Mouse (Mus musculus): ENCODE measurements around the gene Ccnc. TPM values are rescaled to one million over a fixed set of nuclear protein-coding genes. Genes with fewer than 3 reads are reported as not detected.

Ccnc gene
- polyA plus RNA-seq, 1 experiment from 2014 or later, result 74.5 TPM

DNA sequence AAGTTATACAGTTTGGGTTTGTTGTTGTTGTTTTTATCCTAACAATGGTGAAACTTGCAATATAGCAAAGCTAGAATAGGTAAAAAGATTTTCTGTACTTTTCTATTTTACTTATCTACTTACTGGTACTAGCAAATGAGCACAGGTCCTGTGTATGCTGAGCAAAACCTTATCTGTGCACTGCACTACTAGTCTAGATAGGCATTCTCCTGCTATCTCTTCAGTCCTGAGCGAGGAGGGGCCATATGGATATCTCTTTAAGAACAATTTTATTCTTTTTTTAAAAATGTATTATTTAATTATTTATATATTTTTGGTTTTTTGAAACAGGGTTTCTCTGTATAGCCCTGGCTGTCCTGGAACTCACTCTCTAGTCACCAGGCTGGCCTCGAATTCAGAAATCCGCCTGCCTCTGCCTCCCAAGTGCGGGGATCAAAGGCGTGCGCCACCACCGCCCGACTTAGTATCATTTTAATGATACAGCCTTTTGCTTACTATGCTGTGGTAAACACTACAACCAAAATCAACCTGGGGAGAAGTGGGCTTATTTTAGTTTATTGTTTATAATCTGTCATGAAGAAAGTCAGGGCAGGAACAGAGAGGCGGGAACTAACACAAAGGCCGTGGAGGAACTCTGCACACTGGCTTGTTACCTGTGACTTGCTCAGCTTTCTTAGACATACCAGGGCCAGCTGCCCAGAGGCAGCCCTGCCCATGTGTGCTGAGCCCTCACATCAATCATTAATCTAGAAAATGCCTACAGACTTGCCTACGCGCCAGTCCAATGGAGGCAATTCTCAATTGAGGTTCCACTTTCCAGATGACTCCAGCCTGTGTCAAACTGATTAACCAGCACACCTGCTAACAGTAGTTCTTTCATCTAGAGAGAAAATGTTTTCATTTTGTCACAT lies 53.6 kb downstream of the Ccnc start:
- H3K27me3 ChIP-seq (replicated peaks; ENCODE audit: control insufficient read depth, insufficient read depth, low read length), result no peaks in the 10 kb centered on the region
- H3K9me3 ChIP-seq (replicated peaks; ENCODE audit: control insufficient read depth, low read length), result no peaks in the 10 kb centered on the region
- ATAC-seq (no peak), DNase-seq (ENCODE audit: low spot score) (no peak)
- no peak overlapping the region for H3K4me2 ChIP-seq (ENCODE audit: low read length)
- no peak overlapping the region for H3K9ac ChIP-seq (ENCODE audit: low read length)
- H3K27ac ChIP-seq (ENCODE audit: low read depth, low read length), result no peak overlapping the region
- no peak overlapping the region for H3K4me3 ChIP-seq (ENCODE audit: low read depth, low read length)
- peaks cover 4% of the 10 kb centered on the region; the same call in 1 of the 2 replicates for H3K4me1 ChIP-seq (ENCODE audit: control insufficient read depth, insufficient read depth, low read length)
- peaks cover 49% of the 10 kb centered on the region for H3K36me3 ChIP-seq (ENCODE audit: control insufficient read depth, insufficient read depth, low read length)
- WGBS, result 96% methylated on average over 12 of the region's 12 CpGs

DNA sequence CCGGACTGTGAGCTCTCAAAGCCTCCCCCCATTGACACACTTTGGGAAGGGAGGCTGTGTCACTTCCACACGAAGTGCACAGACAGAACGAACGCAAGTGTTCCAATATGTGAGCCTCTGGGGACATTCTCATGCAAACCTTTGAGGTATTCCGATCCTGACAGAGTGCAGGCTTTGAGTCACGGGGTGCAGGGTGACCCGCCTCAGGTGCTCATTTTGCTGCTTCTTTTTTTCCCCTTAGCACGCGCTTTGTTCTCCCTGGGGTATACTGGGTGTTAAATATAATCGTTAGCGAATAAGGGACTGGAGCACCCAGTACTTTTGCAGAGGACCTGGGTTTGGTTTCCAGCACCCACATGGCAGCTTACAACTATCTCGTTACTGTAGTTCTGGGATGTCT lies 58.8 kb downstream of the Ccnc start:
- peaks cover 62% of the 10 kb centered on the region for H3K36me3 ChIP-seq (ENCODE audit: control insufficient read depth, insufficient read depth, low read length)
- ATAC-seq, result no peak
- WGBS, result 97% methylated on average over 12 of the region's 12 CpGs

DNA sequence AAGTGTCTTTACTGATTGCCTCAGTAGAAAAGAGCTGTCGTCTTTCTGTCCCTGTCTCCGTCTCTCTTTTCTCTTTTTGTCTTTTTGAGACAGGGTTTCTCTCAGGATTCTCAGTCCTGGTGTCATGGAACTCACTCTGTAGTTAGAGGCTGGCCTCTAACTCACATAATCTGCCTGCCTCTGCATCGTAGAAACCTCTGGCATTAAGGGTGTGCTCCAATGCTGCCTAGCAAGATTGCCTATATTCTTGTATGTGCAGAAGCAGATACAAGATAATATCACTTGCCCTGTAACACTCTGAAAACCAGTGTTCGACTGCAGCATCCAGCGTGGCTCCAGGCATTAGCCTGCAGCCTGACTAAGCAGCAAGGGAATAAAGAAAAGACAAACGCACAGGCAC lies 61.4 kb downstream of the Ccnc start:
- DNase-seq (ENCODE audit: low spot score), result no peak
- Histone ChIP-seq H3K27ac (ENCODE audit: low read depth, low read length) (no peak overlapping the region), H3K27me3 (replicated peaks; ENCODE audit: control insufficient read depth, insufficient read depth, low read length) (no peaks in the 10 kb centered on the region)

More for the DNA sequence above, 58.8 kb downstream of the Ccnc start:
- Histone ChIP-seq H3K27me3 (replicated peaks; ENCODE audit: control insufficient read depth, insufficient read depth, low read length) (no peaks in the 10 kb centered on the region), H3K4me3 (ENCODE audit: low read depth, low read length) (no peak overlapping the region), H3K4me1 (ENCODE audit: control insufficient read depth, insufficient read depth, low read length) (no peaks in the 10 kb centered on the region), H3K9ac (ENCODE audit: low read length) (no peak overlapping the region), H3K27ac (ENCODE audit: low read depth, low read length) (no peak overlapping the region), H3K9me3 (replicated peaks; ENCODE audit: control insufficient read depth, low read length) (no peaks in the 10 kb centered on the region), H3K4me2 (ENCODE audit: low read length) (no peak overlapping the region)
- DNase-seq (ENCODE audit: low spot score), result no peak

DNA sequence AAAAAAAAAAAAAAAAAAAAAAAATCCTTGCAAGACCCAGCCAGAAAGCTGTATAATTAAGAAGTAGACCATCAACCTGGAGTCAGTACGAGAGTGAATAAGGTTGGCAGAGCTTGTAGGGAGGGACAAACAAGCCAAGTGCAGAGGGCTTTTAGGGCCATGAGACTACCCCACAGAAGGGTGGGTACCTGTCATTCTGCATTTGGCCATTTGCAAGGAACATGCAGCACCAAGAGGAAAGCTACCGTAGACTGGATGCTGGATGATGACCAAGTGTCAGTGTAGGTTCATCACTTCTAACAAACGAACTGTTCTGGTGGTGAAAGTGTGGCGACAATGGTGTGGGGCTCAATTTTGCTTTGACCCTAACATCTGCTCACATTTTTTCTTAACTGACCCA lies 62.3 kb downstream of the Ccnc start:
- DNase-seq (ENCODE audit: low spot score), result no peak
- H3K4me2 ChIP-seq (ENCODE audit: low read length), result no peak overlapping the region
- no peaks in the 10 kb centered on the region for H3K9me3 ChIP-seq (replicated peaks; ENCODE audit: control insufficient read depth, low read length)
- ATAC-seq, result no peak
- H3K4me3 ChIP-seq (ENCODE audit: low read depth, low read length), result no peak overlapping the region
- no peak overlapping the region for H3K9ac ChIP-seq (ENCODE audit: low read length)
- no peak overlapping the region for H3K27ac ChIP-seq (ENCODE audit: low read depth, low read length)
- no peaks in the 10 kb centered on the region for H3K27me3 ChIP-seq (replicated peaks; ENCODE audit: control insufficient read depth, insufficient read depth, low read length)
- H3K4me1 ChIP-seq (ENCODE audit: control insufficient read depth, insufficient read depth, low read length), result no peaks in the 10 kb centered on the region
- WGBS, result 91% methylated on average over 4 of the region's 4 CpGs
- peaks cover 30% of the 10 kb centered on the region for H3K36me3 ChIP-seq (ENCODE audit: control insufficient read depth, insufficient read depth, low read length)

More for the DNA sequence above, 61.4 kb downstream of the Ccnc start:
- H3K36me3 ChIP-seq (ENCODE audit: control insufficient read depth, insufficient read depth, low read length), result peaks cover 39% of the 10 kb centered on the region
- no peak overlapping the region for H3K9ac ChIP-seq (ENCODE audit: low read length)
- no peaks in the 10 kb centered on the region for H3K9me3 ChIP-seq (replicated peaks; ENCODE audit: control insufficient read depth, low read length)
- H3K4me3 ChIP-seq (ENCODE audit: low read depth, low read length), result no peak overlapping the region
- 87% methylated on average over 6 of the region's 6 CpGs for WGBS
- ATAC-seq, result no peak
- no peak overlapping the region for H3K4me2 ChIP-seq (ENCODE audit: low read length)
- H3K4me1 ChIP-seq (ENCODE audit: control insufficient read depth, insufficient read depth, low read length), result no peaks in the 10 kb centered on the region

DNA sequence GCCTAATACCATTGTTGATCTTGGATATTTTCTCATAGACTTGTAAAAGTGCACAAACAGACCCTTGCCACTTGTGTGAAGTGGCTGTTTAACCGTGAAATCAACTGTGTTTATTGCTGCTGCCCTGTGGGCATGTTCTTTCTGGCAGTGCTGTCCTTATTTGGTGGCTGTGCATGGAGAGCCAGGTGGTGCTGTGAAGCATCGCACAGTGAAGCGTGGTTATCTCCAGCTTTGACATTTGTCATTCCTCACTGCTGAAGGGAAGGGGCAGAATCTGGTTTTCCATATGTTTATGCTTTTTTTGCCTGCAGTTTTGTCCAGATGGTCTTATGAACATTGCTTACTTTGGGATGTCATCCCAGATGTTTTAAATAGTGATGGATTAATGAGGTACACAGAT lies 66.1 kb downstream of the Ccnc start:
- peak; percentile 75; the same call in 1 of the 2 replicates for ATAC-seq
- Histone ChIP-seq H3K9me3 (replicated peaks; ENCODE audit: control insufficient read depth, low read length) (no peaks in the 10 kb centered on the region), H3K4me2 (ENCODE audit: low read length) (no peak overlapping the region), H3K4me3 (ENCODE audit: low read depth, low read length) (no peak overlapping the region), H3K27ac (ENCODE audit: low read depth, low read length) (no peak overlapping the region), H3K4me1 (ENCODE audit: control insufficient read depth, insufficient read depth, low read length) (no peaks in the 10 kb centered on the region), H3K27me3 (replicated peaks; ENCODE audit: control insufficient read depth, insufficient read depth, low read length) (no peaks in the 10 kb centered on the region), H3K9ac (ENCODE audit: low read length) (no peak overlapping the region), H3K36me3 (ENCODE audit: control insufficient read depth, insufficient read depth, low read length) (peaks cover 13% of the 10 kb centered on the region; the same call in 1 of the 2 replicates)
- 65% methylated on average over 3 of the region's 3 CpGs for WGBS
- peak; percentile 37 for DNase-seq (ENCODE audit: low spot score)

DNA sequence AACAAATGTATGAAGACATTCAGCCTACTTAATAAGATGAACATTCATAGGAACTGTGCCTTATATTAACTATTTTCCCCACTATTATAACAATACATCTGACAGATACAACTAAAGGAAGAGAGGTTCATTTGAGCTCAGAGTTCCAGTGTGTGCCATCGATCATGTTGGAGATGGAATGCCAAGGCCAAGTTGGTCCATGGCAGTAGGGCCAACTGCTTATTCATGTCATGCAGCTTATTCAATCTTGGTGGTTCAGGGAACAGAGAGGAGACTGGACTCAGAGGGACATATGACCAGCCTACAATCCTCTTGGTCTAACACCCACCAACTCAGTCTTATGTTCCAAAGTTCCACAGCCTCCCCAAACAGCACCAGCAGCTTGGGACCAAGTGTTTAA lies 73.5 kb downstream of the Ccnc start:
- DNase-seq (ENCODE audit: low spot score), result no peak
- Histone ChIP-seq H3K27ac (ENCODE audit: low read depth, low read length) (no peak overlapping the region), H3K27me3 (replicated peaks; ENCODE audit: control insufficient read depth, insufficient read depth, low read length) (no peaks in the 10 kb centered on the region), H3K4me2 (ENCODE audit: low read length) (no peak overlapping the region), H3K4me3 (ENCODE audit: low read depth, low read length) (no peak overlapping the region), H3K36me3 (ENCODE audit: control insufficient read depth, insufficient read depth, low read length) (peaks cover 59% of the 10 kb centered on the region), H3K4me1 (ENCODE audit: control insufficient read depth, insufficient read depth, low read length) (no peaks in the 10 kb centered on the region), H3K9ac (ENCODE audit: low read length) (no peak overlapping the region), H3K9me3 (replicated peaks; ENCODE audit: control insufficient read depth, low read length) (no peaks in the 10 kb centered on the region)
- ATAC-seq, result no peak
- 98% methylated on average over 1 of the region's 1 CpGs for WGBS

DNA sequence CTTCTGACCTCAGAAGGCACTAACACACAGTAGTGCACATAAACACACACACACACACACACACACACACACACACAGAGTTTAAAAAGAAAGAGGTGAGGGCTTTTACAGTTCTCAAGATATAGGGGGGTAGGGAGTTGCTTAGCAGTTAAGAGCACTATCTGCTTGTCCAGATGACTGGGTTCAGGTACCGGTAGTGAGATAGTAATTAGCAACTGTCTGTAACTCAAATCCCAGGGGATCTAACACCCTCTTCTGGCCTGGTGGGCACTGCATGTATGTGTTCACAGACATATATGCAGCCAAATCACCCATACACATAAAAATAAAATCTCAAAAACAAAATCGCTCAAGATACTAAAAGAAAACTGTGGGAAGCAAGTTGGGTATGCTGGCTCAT lies 74.1 kb downstream of the Ccnc start:
- peaks cover 59% of the 10 kb centered on the region for H3K36me3 ChIP-seq (ENCODE audit: control insufficient read depth, insufficient read depth, low read length)

DNA sequence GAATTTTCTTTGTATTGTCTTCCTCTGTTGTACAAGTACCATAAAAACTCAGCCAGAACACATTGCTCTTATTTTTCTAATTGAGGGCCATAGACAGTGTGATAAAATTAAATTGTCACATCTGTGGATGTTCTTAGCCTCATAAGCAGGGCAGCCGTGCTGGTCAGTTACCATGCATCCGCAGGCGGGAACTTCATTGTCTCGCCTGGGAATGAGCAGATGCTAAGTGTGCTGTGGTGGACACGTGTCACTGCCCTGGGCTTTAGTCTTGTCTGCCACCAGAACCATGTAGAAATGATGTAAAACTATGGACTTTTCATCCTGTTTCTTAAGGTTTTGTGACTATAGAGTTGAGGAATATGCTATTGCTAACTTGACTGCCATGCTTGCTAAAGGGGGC lies 79.7 kb downstream of the Ccnc start:
- H3K27me3 ChIP-seq (replicated peaks; ENCODE audit: control insufficient read depth, insufficient read depth, low read length), result no peaks in the 10 kb centered on the region
- no peaks in the 10 kb centered on the region for H3K4me1 ChIP-seq (ENCODE audit: control insufficient read depth, insufficient read depth, low read length)
- ATAC-seq (no peak), DNase-seq (ENCODE audit: low spot score) (no peak)
- H3K4me3 ChIP-seq (ENCODE audit: low read depth, low read length), result no peak overlapping the region
- H3K9me3 ChIP-seq (replicated peaks; ENCODE audit: control insufficient read depth, low read length), result no peaks in the 10 kb centered on the region
- no peak overlapping the region for H3K4me2 ChIP-seq (ENCODE audit: low read length)
- H3K27ac ChIP-seq (ENCODE audit: low read depth, low read length), result no peak overlapping the region
- H3K9ac ChIP-seq (ENCODE audit: low read length), result no peak overlapping the region
- peaks cover 49% of the 10 kb centered on the region for H3K36me3 ChIP-seq (ENCODE audit: control insufficient read depth, insufficient read depth, low read length)
- 65% methylated on average over 5 of the region's 5 CpGs for WGBS

More for the DNA sequence above, 74.1 kb downstream of the Ccnc start:
- H3K4me2 ChIP-seq (ENCODE audit: low read length), result no peak overlapping the region
- 93% methylated on average over 2 of the region's 2 CpGs for WGBS
- no peaks in the 10 kb centered on the region for H3K27me3 ChIP-seq (replicated peaks; ENCODE audit: control insufficient read depth, insufficient read depth, low read length)
- no peak for DNase-seq (ENCODE audit: low spot score)
- no peak overlapping the region for H3K27ac ChIP-seq (ENCODE audit: low read depth, low read length)
- no peak for ATAC-seq
- H3K9me3 ChIP-seq (replicated peaks; ENCODE audit: control insufficient read depth, low read length), result no peaks in the 10 kb centered on the region
- no peak overlapping the region for H3K9ac ChIP-seq (ENCODE audit: low read length)
- no peak overlapping the region for H3K4me3 ChIP-seq (ENCODE audit: low read depth, low read length)
- H3K4me1 ChIP-seq (ENCODE audit: control insufficient read depth, insufficient read depth, low read length), result no peaks in the 10 kb centered on the region

Measured in forebrain, embryonic 14.5 days (tissue).